Comparison of ENCODE assay signal across 7 mouse cellular contexts in the genomic region with DNA sequence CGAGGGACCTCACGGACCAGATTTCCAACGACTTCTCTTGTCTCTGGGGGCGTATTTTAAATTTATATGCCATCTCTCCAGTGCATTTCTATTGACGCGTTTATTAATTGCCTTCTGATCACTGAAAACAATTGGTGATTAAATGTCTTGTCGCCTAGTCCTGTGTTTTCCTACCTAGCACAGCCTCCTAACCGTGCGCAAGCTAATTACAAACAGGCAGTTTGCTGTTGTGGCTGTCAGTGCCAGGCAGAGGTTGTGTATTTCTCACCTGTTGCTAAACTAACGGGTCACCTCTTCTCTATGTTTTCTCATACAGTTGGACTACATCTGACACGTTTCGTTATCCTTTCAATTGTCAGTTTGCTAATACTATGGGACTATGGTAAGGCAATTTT. TPM values are rescaled to one million over a fixed set of nuclear protein-coding genes. Genes with fewer than 3 reads are reported as not detected.
DNase-seq lines count a peak whose midpoint lies in the region; ATAC-seq and TF ChIP-seq lines count a peak whose summit lies in the region.

No protein-coding gene starts in this region.

- peaks cover 5% of the 10 kb centered on the region; the same call in 1 of the 2 replicates for H3K4me1 ChIP-seq in liver, adult 2 months (ENCODE audit: control insufficient read depth, insufficient read depth, low read length)
- peaks cover 16% of the 10 kb centered on the region for H3K4me1 ChIP-seq in forebrain, embryonic 10.5 days
- H3K4me1 ChIP-seq in intestine, embryonic 14.5 days (replicated peaks; ENCODE audit: control insufficient read depth, insufficient read depth, low read length): no peaks in the 10 kb centered on the region
- H3K4me1 ChIP-seq in neural tube, embryonic 13.5 days (replicated peaks): peaks cover 13% of the 10 kb centered on the region

- H3K4me3 ChIP-seq in liver, adult 2 months (ENCODE audit: insufficient read depth, low read depth, low read length): peak overlapping the region; percentile 75
- H3K4me3 ChIP-seq in forebrain, embryonic 10.5 days: peak overlapping the region; percentile 64
- H3K4me3 ChIP-seq in intestine, embryonic 14.5 days (ENCODE audit: low read depth, low read length): peak overlapping the region; percentile 48
- peak overlapping the region; percentile 61 for H3K4me3 ChIP-seq in neural tube, embryonic 13.5 days

- H3K27ac ChIP-seq in liver, adult 2 months (replicated peaks; ENCODE audit: insufficient read depth, low read depth, low read length): no peak overlapping the region
- peak overlapping the region; percentile 92 for H3K27ac ChIP-seq in forebrain, embryonic 10.5 days
- H3K27ac ChIP-seq in intestine, embryonic 14.5 days (ENCODE audit: low read depth): no peak overlapping the region
- peak overlapping the region; percentile 71 for H3K27ac ChIP-seq in neural tube, embryonic 13.5 days (replicated peaks)

- no peaks in the 10 kb centered on the region for H3K9me3 ChIP-seq in forebrain, embryonic 10.5 days
- no peaks in the 10 kb centered on the region for H3K9me3 ChIP-seq in intestine, embryonic 14.5 days (ENCODE audit: control insufficient read depth, low read length)
- no peaks in the 10 kb centered on the region for H3K9me3 ChIP-seq in neural tube, embryonic 13.5 days

- no peak for TF ChIP-seq CTCF in liver, adult 2 months (IDR thresholded peaks at IDR 0.05; ENCODE audit: low read depth, low read length)

- peak; percentile 33 for ATAC-seq in intestine, embryonic 14.5 days (replicated peaks; ENCODE audit: low FRiP score, low TSS enrichment, low read depth)
- ATAC-seq in neural tube, embryonic 13.5 days (ENCODE audit: low read depth): peak; percentile 73

- no peaks in the 10 kb centered on the region for H3K79me2 ChIP-seq in liver, adult 2 months (ENCODE audit: control insufficient read depth, insufficient read depth, low read length)

- peak overlapping the region; percentile 58 for H3K4me2 ChIP-seq in intestine, embryonic 14.5 days (ENCODE audit: low read length)
- peak overlapping the region; percentile 69 for H3K4me2 ChIP-seq in neural tube, embryonic 13.5 days

- no peak for TF ChIP-seq POLR2A in liver, adult 2 months (IDR thresholded peaks at IDR 0.05; ENCODE audit: extremely low read depth, insufficient read depth, low read length)

- DNase-seq in liver, adult 2 months (ENCODE audit: extremely low read depth, low read depth, low spot score): no peak
- no peak for DNase-seq in liver
- DNase-seq in forebrain, embryonic 10.5 days (ENCODE audit: extremely low spot score, low spot score): no peak
- DNase-seq in intestine, embryonic 14.5 days (ENCODE audit: low spot score): no peak
- no peak for DNase-seq in thymus, postnatal 25 days
- no peak for DNase-seq in adrenal gland, postnatal 4 days (ENCODE audit: low spot score in 2 of 2)

- WGBS in liver, adult 2 months: 11% methylated on average over 12 of the region's 12 CpGs
- WGBS in forebrain, embryonic 10.5 days: 11% methylated on average over 12 of the region's 12 CpGs
- 9% methylated on average over 12 of the region's 12 CpGs for WGBS in intestine, embryonic 14.5 days
- 8% methylated on average over 12 of the region's 12 CpGs for WGBS in neural tube, embryonic 13.5 days

- no peaks in the 10 kb centered on the region for H3K27me3 ChIP-seq in liver, adult 2 months (ENCODE audit: control insufficient read depth, insufficient read depth, low read length)
- H3K27me3 ChIP-seq in forebrain, embryonic 10.5 days (ENCODE audit: poor library complexity, severe bottlenecking): no peaks in the 10 kb centered on the region
- H3K27me3 ChIP-seq in intestine, embryonic 14.5 days (replicated peaks; ENCODE audit: control insufficient read depth, insufficient read depth, low read length): no peaks in the 10 kb centered on the region
- H3K27me3 ChIP-seq in neural tube, embryonic 13.5 days: no peaks in the 10 kb centered on the region

- peak overlapping the region; percentile 61; the same call in 1 of the 2 replicates for H3K9ac ChIP-seq in liver, adult 2 months (ENCODE audit: low read depth, low read length)
- H3K9ac ChIP-seq in intestine, embryonic 14.5 days (ENCODE audit: low read length): peak overlapping the region; percentile 45
- peak overlapping the region; percentile 73 for H3K9ac ChIP-seq in neural tube, embryonic 13.5 days

- H3K36me3 ChIP-seq in liver, adult 2 months (ENCODE audit: control insufficient read depth, insufficient read depth, low read length): no peaks in the 10 kb centered on the region
- H3K36me3 ChIP-seq in forebrain, embryonic 10.5 days (replicated peaks): no peaks in the 10 kb centered on the region
- H3K36me3 ChIP-seq in intestine, embryonic 14.5 days (ENCODE audit: control insufficient read depth, insufficient read depth, low read length): no peaks in the 10 kb centered on the region
- H3K36me3 ChIP-seq in neural tube, embryonic 13.5 days: no peaks in the 10 kb centered on the region; the same call in 1 of the 2 replicates

RNA-seq across cellular contexts. Expression of a gene that starts 0.5 kb away (rescaled TPM):
- total RNA-seq in liver, adult 2 months (2014; rRNA removed): 0.18 and 0.60 TPM in 2 replicates
- 0.07 and 0.15 TPM in 2 replicates for polyA plus RNA-seq in liver, adult 2 months (2012; rRNA removed)
- 4.8 and 6.3 TPM in 2 replicates for polyA plus RNA-seq in forebrain, embryonic 10.5 days (2016; fragmentation: Nextera tagmentation; extraction: Ambion mirVana)
- 10.5 and 11.1 TPM in 2 replicates for polyA plus RNA-seq in intestine, embryonic 14.5 days (2014; fragmentation: Nextera tagmentation; extraction: Ambion mirVana)
- polyA plus RNA-seq in neural tube, embryonic 13.5 days (2015; fragmentation: Nextera tagmentation; extraction: Ambion mirVana): 11.8 and 13.1 TPM in 2 replicates
- total RNA-seq in adrenal gland, postnatal 4 days (2021): 1 to 10 TPM; 3.4 to 4.8 TPM

Comparison
In these comparisons a context has a peak if more than half of its experiments do, and no peak if none do; other contexts are left out.
1. H3K27ac ChIP-seq: peak in forebrain, embryonic 10.5 days (single experiment) and neural tube, embryonic 13.5 days (single experiment); none in liver, adult 2 months (single experiment) and intestine, embryonic 14.5 days (single experiment).
2. Peak in every context shown above with its lines, with median percentiles within 50 percentile points of each other: H3K4me3 ChIP-seq and H3K9ac ChIP-seq.